Mouse (Mus musculus) embryonic facial prominence, embryonic 14.5 days (tissue): ENCODE data around the gene Elp4. TPM values are rescaled to one million over a fixed set of nuclear protein-coding genes. Genes with fewer than 3 reads are reported as not detected.
A peak's percentile ranks its signal among the peaks of the same experiment; 100 is the strongest.

Experiments
- ATAC-seq: fragments of 200-750 bp; cut with Nextera tagmentation; 2 replicates; pipeline ENCODE4 v1.8.0; 2017; ENCODE audit warnings: low read depth, moderate number of reproducible peaks, moderate TSS enrichment
- DNase-seq: peaks from one replicate; pipeline ENCODE4 v3.0.0-alpha.2; 2015; ENCODE audit warnings: low spot score
- H3K27ac ChIP-seq: fragments of 300-500 bp; sonication (generic); replicated peaks from 2 replicates; pipeline ENCODE4 v1.5.1; 2014; ENCODE audit warnings: low read depth, mild to moderate bottlenecking, low read length, moderate library complexity
- H3K27me3 ChIP-seq: fragments of 300-500 bp; sonication (generic); replicated peaks from 2 replicates; pipeline ENCODE4 v1.6.1; 2014; ENCODE audit warnings: low read length; ENCODE audit not compliant: control insufficient read depth, insufficient read depth
- H3K36me3 ChIP-seq: fragments of 300-500 bp; sonication (generic); 2 replicates; pipeline ENCODE4 v1.6.1; 2014; ENCODE audit warnings: low read length, mixed read lengths; ENCODE audit not compliant: control insufficient read depth, insufficient read depth
- H3K4me1 ChIP-seq: fragments of 300-500 bp; sonication (generic); 2 replicates; pipeline ENCODE4 v1.6.1; 2014; ENCODE audit warnings: antibody characterized with exemption, low read length; ENCODE audit not compliant: control insufficient read depth, insufficient read depth
- H3K4me2 ChIP-seq: fragments of 300-500 bp; sonication (generic); 2 replicates; pipeline ENCODE4 v1.6.1; 2014; ENCODE audit warnings: low read depth, mild to moderate bottlenecking, low read length, moderate library complexity, mixed read lengths
- H3K4me3 ChIP-seq: fragments of 300-500 bp; sonication (generic); 2 replicates; pipeline ENCODE4 v1.5.1; 2014; ENCODE audit warnings: low read depth, mild to moderate bottlenecking, low read length
- H3K9ac ChIP-seq: fragments of 300-500 bp; sonication (generic); 2 replicates; pipeline ENCODE4 v1.6.1; 2014; ENCODE audit warnings: low read depth, mild to moderate bottlenecking, low read length, moderate library complexity, mixed read lengths
- H3K9me3 ChIP-seq: fragments of 300-500 bp; sonication (generic); 2 replicates; pipeline ENCODE4 v1.6.1; 2016; ENCODE audit warnings: low read length; ENCODE audit not compliant: control insufficient read depth
- WGBS: fragments of 180-500 bp; shearing (Covaris S2); extraction: QIAGEN DNeasy Blood & Tissue Kit; methylation state at CpG from one replicate; pipeline ENCODE4 v1.1.7; 2014; 5-methylcytosine and 5-hydroxymethylcytosine counted together
- polyA plus RNA-seq: library from polyadenylated mRNA; unstranded; fragments of >200 nt; fragmentation: Nextera tagmentation; extraction: Ambion mirVana; gene quantifications from 2 replicates; pipeline ENCODE4 v1.2.1, GENCODE M21; 2014

Elp4 gene
- polyA plus RNA-seq, 1 experiment from 2014 or later: 28.8 TPM

- ATAC-seq: no peak
- Histone ChIP-seq H3K9ac (no peak overlapping the region), H3K9me3 (no peaks in the 10 kb centered on the region), H3K4me3 (no peak overlapping the region), H3K36me3 (no peaks in the 10 kb centered on the region), H3K4me1 (no peaks in the 10 kb centered on the region), H3K27ac (no peak overlapping the region), H3K27me3 (no peaks in the 10 kb centered on the region), H3K4me2 (no peak overlapping the region)
- WGBS: 77% methylated on average over 3 of the region's 3 CpGs
- no peak for DNase-seq
Observed at GRCm38 (mm10) chr2:105815170-105815569, 89.2 kb downstream of the Elp4 start.

GRCm38 (mm10) chr2:105813041-105813440, 91.3 kb downstream of the Elp4 start:
- ATAC-seq (no peak), DNase-seq (peak; percentile 44)
- H3K27ac ChIP-seq: no peak overlapping the region
- no peak overlapping the region for H3K4me3 ChIP-seq
- no peaks in the 10 kb centered on the region for H3K36me3 ChIP-seq
- H3K4me2 ChIP-seq: no peak overlapping the region
- WGBS: 44% methylated on average over 3 of the region's 3 CpGs
- H3K27me3 ChIP-seq: no peaks in the 10 kb centered on the region
- H3K9ac ChIP-seq: no peak overlapping the region
- H3K4me1 ChIP-seq: no peaks in the 10 kb centered on the region
- H3K9me3 ChIP-seq: no peaks in the 10 kb centered on the region

- H3K4me3 ChIP-seq: no peak overlapping the region
- no peaks in the 10 kb centered on the region for H3K9me3 ChIP-seq
- no peak overlapping the region for H3K27ac ChIP-seq
- DNase-seq (no peak), ATAC-seq (no peak)
- H3K4me2 ChIP-seq: no peak overlapping the region
- 76% methylated on average over 2 of the region's 2 CpGs for WGBS
- no peaks in the 10 kb centered on the region for H3K27me3 ChIP-seq
- H3K36me3 ChIP-seq: no peaks in the 10 kb centered on the region
- H3K4me1 ChIP-seq: no peaks in the 10 kb centered on the region
- no peak overlapping the region for H3K9ac ChIP-seq
Observed at GRCm38 (mm10) chr2:105810286-105810685, 94.1 kb downstream of the Elp4 start.

- no peak overlapping the region for H3K4me2 ChIP-seq
- 83% methylated on average over 2 of the region's 2 CpGs for WGBS
- H3K27ac ChIP-seq: no peak overlapping the region
- no peak for ATAC-seq
- no peaks in the 10 kb centered on the region for H3K9me3 ChIP-seq
- H3K4me3 ChIP-seq: no peak overlapping the region
- H3K27me3 ChIP-seq: no peaks in the 10 kb centered on the region
- H3K36me3 ChIP-seq: no peaks in the 10 kb centered on the region
- H3K4me1 ChIP-seq: no peaks in the 10 kb centered on the region
- DNase-seq: no peak
- no peak overlapping the region for H3K9ac ChIP-seq
Observed at GRCm38 (mm10) chr2:105806571-105806970, 97.8 kb downstream of the Elp4 start.

GRCm38 (mm10) chr2:105806047-105806446, 98.3 kb downstream of the Elp4 start:
- 81% methylated on average over 4 of the region's 4 CpGs for WGBS
- Histone ChIP-seq H3K4me2 (no peak overlapping the region), H3K27me3 (no peaks in the 10 kb centered on the region), H3K4me3 (no peak overlapping the region), H3K9me3 (no peaks in the 10 kb centered on the region), H3K36me3 (no peaks in the 10 kb centered on the region), H3K4me1 (no peaks in the 10 kb centered on the region), H3K27ac (no peak overlapping the region), H3K9ac (no peak overlapping the region)
- DNase-seq: no peak
- no peak for ATAC-seq

- H3K4me1 ChIP-seq: no peaks in the 10 kb centered on the region
- no peak overlapping the region for H3K4me3 ChIP-seq
- DNase-seq (no peak), ATAC-seq (no peak)
- no peak overlapping the region for H3K4me2 ChIP-seq
- no peaks in the 10 kb centered on the region for H3K36me3 ChIP-seq
- H3K27ac ChIP-seq: no peak overlapping the region
- no peaks in the 10 kb centered on the region for H3K9me3 ChIP-seq
- H3K27me3 ChIP-seq: no peaks in the 10 kb centered on the region
- no peak overlapping the region for H3K9ac ChIP-seq
Observed at GRCm38 (mm10) chr2:105805210-105805609, 99.2 kb downstream of the Elp4 start.

- WGBS: 54% methylated on average over 10 of the region's 10 CpGs
- H3K4me3 ChIP-seq: no peak overlapping the region
Observed at GRCm38 (mm10) chr2:105804506-105804905, 99.9 kb downstream of the Elp4 start.

GRCm38 (mm10) chr2:105803427-105803826, 100.9 kb downstream of the Elp4 start:
- DNase-seq (no peak), ATAC-seq (no peak)
- H3K27ac ChIP-seq: no peak overlapping the region
- no peaks in the 10 kb centered on the region for H3K27me3 ChIP-seq
- H3K36me3 ChIP-seq: no peaks in the 10 kb centered on the region
- H3K9ac ChIP-seq: no peak overlapping the region
- H3K4me1 ChIP-seq: no peaks in the 10 kb centered on the region
- WGBS: 33% methylated on average over 5 of the region's 5 CpGs
- H3K4me2 ChIP-seq: no peak overlapping the region
- H3K4me3 ChIP-seq: no peak overlapping the region
- no peaks in the 10 kb centered on the region for H3K9me3 ChIP-seq

More at GRCm38 (mm10) chr2:105804506-105804905, 99.9 kb downstream of the Elp4 start:
- no peaks in the 10 kb centered on the region for H3K36me3 ChIP-seq
- H3K27ac ChIP-seq: no peak overlapping the region
- no peaks in the 10 kb centered on the region for H3K4me1 ChIP-seq
- H3K9me3 ChIP-seq: no peaks in the 10 kb centered on the region
- ATAC-seq (peak; percentile 57; the same call in 1 of the 2 replicates), DNase-seq (peak; percentile 42)
- H3K4me2 ChIP-seq: no peak overlapping the region
- H3K27me3 ChIP-seq: no peaks in the 10 kb centered on the region
- H3K9ac ChIP-seq: no peak overlapping the region

- no peak for ATAC-seq
- no peak for DNase-seq
- no peaks in the 10 kb centered on the region for H3K9me3 ChIP-seq
- H3K36me3 ChIP-seq: no peaks in the 10 kb centered on the region
- H3K4me1 ChIP-seq: no peaks in the 10 kb centered on the region
- no peaks in the 10 kb centered on the region for H3K27me3 ChIP-seq
- no peak overlapping the region for H3K4me2 ChIP-seq
- no peak overlapping the region for H3K9ac ChIP-seq
- no peak overlapping the region for H3K27ac ChIP-seq
- WGBS: 80% methylated on average over 2 of the region's 2 CpGs
- H3K4me3 ChIP-seq: no peak overlapping the region
Observed at GRCm38 (mm10) chr2:105802902-105803301, 101.5 kb downstream of the Elp4 start.
